Mouse (Mus musculus) cerebellum, adult 8-10 months (tissue): ENCODE measurements around the gene Eya2.

Source experiments
- DNase-seq: peaks from one replicate; pipeline ENCODE4 v3.0.0; 2022

Eya2 gene

DNA sequence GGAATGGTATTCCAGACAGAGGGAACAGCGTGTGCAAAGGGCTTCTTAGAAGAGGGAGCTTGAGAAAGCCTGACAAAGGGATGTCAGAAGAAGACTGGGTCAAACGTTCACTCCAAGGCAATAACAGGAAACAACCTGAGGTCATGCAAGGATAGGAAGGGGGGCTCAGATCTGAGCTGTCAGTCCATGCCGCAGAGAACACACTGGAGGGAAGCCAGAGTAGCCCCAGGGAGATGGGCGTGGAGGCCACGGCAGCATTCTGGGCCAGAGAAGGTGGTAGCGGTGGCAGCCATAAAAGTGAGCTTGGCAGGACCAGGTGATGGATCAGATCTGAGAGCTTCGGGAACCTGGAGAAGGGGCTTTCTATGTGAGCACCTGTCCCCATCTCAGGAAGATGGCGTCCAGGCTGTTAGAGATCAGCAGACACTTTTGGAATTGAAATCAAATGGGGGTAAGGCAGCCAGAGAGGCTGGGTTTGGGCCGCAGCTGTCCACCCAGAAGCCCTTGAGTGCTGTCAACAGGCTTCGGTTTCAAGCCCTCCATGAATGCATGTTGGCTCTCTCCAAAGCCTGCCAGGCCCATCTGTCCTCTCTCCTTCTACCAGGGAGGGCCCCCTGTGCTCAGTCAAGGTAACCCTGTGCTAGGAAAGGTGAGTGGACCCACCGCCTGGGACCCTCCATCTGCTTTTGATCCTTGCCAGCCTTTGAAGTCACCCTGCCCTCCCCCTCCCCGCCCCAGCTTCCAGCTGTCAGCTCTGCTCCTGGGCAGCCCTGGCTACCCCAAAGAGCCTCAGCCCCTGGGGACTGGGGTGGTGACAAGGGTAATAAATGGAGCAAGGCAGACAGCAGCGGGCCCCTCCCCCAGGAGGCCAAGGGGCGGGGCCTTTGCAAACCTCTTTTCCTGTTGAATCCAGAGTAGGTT lies 58.4 kb downstream of the Eya2 start:
- DNase-seq: no peak

DNA sequence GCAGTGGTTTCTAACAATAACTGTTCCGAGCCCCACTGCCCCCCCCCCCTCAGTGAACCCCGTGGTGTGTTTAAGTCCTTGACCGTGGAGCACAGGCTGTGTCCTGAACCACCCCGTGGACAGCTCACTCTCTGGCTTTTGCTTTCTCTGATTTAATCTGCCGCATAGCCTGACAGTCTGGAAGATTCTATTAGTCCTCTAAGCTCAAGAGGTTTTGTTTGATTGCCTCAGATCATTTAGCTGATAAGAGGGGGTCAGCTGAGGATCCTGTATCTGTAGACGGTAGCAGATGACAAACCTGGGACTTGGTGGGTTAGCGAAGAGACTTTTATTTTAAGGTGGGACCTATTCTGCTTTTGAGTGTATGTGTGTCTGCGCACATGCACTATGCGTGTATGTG lies 59.3 kb downstream of the Eya2 start:
- no peak for DNase-seq

DNA sequence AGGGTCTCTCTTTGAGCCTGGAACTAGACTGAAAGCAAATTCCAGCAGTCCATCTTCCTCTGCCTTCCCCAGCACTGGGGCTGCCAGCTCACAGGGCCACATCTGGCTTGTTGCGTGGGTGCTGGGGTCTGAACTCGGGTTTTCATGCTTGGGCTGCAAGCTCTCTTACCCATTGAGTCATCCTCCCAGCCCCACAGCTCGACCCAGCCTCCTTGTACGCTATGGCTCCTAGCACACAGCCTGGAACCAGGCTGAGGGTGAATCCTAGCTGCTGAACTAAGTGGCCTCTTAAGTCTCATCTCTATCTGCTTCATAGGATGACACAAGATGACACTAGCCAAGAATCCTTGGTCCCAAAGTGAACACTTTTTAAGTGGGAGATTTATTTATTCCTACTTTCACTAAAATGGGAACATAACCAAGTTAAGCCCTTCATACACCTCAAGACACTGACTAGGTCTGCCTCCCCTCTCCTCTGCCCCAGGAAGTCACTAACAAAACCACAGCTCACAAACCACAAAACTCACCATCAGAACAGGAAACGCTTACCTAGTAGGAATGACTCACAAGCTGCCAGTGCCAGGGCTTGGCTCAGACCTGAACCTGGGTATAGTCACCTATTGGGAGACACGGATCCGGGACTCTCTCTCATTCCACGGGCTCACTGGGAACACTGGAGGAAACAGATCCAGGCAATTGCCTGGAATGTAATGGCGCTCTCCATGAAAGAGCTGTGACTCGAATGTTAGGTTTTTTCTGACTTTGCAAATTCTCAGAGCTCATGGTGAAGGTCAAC lies 60.1 kb downstream of the Eya2 start:
- DNase-seq: peak; percentile 45

DNA sequence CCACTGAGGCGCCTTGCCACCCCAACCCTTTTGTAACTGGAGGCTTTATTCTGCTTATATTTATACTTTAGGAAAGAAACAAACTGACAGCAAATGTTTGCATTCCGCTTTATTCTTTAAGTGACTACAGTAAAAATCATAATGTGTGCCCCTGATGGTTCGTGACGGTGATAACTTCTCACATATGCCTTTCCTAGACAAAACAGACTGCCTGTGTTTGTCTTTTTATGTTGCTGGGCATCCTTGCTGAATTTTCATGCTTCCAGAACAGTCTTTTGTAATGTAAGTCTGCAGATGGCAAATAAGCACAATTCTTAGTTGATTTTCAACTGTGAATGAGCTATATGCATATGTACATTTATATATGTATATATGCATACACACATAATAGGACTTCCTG lies 61.7 kb downstream of the Eya2 start:
- DNase-seq: no peak

DNA sequence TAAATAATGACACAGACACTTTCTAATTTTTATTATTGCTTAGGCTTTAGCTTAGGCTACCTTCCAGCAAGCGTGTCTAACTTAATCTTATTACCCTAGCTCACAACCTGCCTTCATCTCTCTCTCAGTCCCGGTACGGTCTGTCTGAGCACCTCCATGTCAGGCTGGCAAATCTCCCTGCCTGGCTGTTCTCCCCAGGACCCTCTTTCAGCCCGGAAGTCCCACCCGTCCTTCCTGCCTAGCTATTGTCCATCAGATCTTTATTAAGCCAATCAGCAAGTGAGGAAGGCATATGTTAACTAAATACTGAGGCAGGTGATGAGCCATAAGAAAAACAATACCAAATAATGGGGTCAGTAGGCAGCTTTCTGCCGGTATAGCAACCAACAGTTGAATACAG lies 62.1 kb downstream of the Eya2 start:
- DNase-seq: no peak

DNA sequence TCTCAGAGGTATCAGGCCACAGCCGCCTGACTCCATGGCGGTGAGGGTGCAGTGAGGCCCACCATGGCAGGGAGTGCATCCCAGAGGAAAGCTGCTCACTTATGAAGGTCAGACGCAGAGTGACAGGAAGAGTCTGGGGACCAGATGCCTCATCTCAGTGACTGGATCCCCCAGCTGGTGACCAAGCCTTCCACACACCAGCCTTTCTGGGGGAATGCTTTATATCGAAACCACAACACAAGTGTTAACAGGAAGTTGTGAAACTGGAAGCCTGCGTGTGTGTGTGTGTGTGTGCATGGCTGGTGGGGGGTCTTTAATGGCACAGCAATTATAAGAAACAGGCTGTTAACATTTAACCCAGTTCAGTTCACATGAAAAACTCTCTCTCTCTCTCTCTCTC lies 64.7 kb downstream of the Eya2 start:
- no peak for DNase-seq

DNA sequence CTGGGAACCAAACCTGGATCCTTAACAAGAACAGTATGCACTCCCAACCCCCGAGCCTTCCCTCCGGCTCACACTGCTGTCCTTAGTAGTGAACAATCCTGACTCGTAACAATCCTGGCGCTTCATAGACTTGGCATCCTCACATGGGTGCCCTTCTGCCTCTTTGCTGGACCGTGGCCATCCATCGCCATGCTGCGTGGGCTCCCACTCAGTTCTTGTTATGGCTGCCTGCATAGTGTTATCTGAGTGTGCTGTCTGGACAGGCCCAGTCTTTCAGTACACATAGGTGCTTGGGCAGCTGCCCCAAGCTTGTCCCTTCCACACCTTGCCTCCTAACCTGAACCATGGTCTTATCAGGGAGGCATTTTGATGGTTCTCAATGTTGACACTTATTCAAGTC lies 68.4 kb downstream of the Eya2 start:
- no peak for DNase-seq

DNA sequence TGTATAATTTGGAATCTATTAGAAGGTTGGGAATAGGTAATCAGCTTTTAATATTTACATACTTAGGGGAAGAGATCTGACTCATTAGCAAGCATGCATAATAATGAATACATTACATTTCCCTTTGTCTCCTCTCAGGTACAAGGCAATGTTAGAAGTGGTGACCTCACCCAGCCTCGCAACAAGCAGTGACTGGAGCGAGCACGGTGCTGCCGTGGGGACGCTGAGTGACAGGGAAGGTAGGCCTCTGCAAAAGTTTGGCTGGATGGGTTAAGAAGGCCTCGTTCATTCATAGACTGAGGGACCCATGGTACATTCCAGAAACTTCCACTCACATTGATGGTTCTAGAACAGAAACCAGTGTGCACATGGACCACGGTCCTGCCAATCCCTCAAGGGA lies 69.8 kb downstream of the Eya2 start:
- DNase-seq: no peak

DNA sequence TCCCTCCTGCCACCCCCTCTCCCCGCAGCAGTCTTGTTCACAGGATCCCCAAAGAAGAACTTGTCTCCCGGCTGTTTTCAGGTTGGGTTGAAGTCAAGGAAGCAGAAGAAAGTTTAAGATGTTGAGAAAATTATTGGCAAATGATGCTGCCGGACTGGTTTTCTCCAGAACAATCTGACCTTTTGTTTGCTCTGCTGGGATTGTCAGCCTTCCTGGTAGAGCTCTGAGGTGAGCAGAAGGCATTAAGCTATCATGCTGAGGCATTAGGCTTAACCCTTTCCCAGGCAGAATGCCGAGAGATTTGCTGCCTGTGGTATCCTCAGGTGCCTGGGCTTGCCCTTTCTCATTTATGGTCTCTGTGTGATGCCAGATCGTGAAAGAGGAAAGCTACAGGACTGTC lies 70.3 kb downstream of the Eya2 start:
- no peak for DNase-seq

DNA sequence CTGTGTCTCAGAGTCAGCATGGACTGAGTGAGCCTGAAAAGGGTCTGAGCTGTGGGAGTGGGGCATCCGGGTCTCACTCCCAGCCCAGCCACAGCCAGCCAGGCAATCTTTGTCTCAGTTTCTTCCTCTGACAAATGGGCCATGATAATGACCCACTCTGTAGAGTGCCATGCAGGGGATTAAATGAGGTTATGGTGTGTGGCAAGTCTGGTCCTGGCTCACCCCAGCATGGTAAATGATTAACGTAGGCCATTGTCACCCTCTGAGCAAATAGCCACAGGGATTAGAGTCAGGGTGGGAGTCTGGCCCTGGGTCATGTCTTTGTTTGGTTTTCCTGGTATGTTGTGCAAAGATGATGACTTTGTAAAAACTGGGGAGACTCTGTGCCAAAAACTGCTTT lies 72.3 kb downstream of the Eya2 start:
- DNase-seq: no peak

DNA sequence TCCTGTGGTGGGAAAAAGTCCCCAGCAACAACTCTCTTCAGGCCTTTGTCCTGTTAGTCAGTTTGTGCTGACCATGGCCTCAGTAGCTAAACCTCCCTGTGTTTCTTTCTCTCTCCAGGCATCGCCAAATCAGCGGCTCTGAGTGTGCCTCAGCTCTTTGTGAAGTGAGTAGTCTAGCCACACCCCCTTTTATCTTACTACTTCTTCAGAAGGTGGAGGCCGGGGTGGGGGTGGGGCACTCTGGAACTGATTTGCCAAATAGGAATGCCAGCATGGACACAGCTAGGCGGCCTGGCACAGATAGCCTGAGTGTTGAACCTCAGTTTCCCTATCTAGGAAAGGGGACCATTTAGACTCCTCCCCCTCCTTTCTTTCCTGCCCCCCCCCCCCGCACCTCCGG lies 87.9 kb downstream of the Eya2 start:
- DNase-seq: no peak

DNA sequence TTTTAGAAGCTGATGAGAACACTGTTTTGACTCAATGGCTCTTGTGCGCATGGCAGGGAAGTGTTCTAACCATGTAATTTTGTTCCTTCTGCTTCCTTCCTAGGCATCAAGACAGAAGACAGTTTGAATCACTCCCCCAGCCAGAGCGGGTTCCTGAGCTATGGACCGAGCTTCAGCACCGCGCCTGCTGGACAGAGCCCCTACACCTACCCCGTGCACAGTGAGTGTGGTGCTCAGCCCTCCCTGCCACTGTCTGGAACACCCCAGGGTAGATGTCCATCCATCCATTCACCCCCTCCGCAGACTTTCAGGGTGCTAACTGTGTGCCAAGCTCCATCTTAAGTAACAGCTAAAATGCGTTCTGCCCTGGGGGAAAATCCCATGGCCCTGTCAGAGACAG lies 92.7 kb downstream of the Eya2 start:
- DNase-seq: no peak

DNA sequence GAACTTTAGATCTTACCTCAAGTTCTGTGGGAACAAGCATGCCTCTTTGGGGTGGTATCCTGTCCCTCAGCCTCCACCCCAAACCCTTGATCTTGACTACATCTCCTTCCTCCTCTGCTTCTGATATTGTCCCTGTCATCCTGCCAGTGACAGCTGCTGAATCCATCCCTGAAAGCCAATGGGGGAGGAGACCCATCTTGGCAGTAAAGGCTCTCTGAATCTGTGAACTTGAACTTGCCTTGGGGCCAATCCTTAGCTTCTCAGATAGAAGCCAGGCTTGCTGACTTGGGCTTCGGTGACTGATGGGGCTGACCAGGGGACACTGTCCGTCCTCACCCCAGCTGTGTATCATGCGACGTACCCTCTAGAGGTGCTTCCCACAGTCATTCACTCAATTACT lies 94.1 kb downstream of the Eya2 start:
- no peak for DNase-seq

DNA sequence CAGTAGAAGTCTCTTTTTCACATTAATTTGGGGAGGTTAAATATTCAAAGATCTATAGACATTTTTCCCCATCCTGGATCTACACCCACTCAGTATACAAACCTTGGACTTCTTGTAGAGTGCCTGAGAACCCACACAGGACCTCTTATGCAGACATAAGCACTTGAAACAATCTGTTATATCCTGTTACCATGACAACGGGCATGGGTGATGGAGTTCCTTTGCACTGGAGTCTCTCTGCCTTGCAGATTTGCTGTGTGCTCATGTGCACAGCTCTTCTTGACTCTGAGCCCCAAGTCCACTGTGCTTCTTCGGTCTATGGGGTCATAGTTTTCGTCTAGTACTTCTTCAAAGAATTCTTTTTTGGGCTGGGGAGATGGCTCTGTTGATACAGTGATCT lies 96.2 kb downstream of the Eya2 start:
- DNase-seq: no peak

DNA sequence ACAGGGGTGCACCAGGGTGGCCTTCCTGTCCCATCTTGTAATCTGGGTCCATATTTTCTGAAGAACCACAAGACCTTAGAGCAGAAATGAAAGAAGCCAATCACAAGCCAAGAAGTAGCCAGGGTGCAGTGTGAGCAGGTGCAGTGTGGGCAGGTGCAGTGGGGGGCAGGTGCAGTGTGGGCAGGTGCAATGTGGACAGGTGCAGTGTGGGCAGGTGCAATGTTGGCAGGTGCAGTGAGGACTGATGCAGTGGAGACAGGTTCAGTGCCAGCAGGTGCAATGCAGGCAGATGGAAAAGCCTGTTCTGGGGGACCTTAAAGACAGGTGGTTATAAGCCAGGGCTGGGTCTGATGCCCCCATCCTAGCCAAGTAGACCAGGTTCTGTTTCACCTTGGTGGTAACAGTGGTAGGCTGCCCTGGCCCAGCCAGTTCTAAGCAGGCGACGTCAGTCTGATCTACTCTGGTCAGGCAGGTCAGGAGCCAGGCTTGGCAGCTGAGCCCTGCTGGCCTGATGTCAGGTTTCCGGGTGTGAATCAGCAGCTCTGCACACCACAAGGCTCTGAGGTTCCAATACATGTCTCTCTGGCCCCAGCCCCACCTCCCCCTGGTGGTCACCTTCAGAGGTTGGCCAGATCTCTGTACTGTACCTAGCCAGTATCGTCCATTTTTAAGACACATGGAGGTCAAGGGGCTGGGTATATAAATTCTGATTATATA lies 98.3 kb downstream of the Eya2 start:
- DNase-seq: peak; percentile 37

DNA sequence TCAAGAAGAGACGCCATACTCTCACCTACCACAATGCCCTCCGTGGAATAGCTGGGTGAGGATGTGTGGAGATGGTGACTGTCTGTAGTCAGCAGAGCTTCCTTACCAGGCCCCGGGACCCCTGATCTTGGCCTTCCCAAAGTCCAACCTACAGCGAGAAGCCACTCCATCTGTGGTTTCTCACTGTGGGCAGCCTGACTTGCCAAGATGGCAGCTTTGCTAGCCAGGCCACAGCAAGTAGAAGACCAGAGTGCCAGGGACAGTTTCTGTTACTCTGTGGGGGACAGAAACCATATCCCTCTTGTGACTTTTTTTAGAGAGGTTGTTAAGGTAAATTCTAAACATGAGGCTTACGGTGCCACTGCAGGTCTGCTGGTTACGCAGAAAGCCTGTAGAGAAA lies 99.9 kb downstream of the Eya2 start:
- no peak for DNase-seq

DNA sequence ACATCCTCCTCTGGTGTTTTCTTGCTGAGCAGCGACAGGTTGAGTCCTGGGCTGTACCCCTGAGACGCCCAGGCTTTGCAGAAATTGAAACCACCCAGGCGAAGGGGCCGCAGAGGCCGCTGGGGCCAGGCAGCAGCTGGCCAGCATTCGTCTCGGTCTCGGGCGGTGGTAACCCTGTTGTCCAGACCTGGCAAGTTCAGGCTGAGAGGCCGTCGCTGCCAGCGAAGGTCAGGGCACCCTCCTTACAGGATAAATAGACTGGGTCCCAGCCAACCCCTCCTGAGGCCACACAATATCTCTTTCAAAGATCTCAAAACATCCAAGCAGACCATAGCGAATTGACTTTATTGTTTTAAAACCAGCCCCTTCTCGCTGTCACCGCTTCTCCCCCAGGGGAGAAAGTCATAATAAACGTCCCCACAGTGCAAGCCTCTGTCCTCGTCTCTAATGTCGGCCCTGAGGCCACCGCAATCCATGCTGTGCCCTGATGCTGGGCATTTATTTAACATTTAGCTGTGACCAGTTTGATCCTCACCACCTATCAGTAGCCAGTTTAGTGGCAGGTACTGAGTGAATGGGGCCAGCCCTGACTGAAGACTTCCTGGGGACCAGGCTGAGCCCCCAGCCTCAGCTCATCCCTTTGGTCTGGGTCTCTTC lies 105.5 kb downstream of the Eya2 start:
- no peak for DNase-seq

DNA sequence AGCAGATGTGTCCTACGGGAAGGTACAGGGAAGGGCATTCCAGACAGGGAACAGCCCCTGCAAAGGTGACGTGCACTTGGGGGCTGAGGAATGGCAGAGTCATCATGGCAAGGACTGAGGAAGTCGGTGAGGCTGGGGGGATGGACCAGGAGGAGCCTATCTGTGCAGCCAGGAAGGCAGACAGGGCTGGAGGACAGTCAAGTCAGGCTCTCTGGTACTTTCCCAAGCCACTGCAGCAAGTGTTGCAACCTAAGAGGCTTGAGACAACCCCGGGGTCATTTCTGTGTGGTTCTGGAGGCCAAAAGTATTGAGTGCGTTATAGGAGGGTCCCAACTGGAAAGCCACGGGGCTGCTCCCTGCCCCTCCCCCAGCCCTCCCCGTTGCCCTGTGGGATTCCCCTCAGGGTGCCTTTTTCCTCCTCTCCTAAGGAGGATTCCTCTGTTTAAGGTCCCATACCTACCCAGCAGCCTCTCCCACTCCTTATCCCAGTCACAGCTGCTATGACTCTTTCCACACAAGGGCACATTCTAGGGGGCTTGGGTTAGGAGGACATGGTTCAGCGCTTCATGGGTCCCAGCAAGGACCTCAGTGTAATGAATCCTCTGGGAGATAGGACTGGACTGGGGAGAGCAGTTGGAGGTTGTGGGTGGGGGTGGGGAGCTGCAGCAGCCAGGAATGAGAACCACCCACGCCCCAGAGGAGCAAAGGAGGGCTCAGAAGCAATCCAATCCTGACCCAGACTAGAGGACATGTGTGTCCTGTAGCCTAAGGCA lies 108.4 kb downstream of the Eya2 start:
- no peak for DNase-seq

DNA sequence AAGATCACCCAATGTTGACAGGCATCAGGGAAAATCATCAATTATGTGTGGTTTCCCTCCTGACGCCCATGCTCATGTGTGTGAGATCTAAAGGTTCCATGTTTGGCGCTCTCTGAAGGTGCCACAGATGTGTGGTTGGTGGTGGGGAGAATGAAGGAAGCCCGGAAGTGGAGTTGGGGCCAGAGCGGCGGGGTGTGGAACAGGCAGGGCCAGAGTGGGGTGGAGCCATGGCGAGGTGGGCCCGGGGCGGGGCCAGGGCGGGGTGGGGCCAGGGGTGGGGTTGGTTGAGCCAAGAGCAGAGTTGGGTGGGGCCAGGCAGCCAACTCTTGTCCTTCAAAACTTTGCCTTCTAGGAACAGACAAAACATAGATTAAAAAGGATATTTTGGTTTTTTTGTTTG lies 113.4 kb downstream of the Eya2 start:
- no peak for DNase-seq

DNA sequence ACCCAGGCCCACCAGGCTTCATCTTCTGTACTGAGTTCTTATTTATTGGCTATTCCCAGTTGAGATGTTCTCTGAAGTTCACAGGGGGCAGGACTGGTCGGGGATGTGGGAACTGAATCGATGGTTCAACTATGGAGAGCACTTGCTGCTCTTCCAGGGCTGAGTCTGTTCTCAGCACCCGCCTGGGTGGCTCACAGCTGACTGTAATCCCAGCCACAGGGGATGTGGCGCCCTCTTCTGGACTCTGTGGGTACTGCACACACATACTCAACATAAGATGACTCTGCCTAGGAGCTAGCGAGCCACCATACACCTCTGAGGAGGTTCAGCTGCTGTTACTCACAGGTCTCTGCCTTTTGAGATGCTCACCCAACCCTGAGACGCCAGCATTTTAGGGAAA lies 121.9 kb downstream of the Eya2 start:
- no peak for DNase-seq

DNA sequence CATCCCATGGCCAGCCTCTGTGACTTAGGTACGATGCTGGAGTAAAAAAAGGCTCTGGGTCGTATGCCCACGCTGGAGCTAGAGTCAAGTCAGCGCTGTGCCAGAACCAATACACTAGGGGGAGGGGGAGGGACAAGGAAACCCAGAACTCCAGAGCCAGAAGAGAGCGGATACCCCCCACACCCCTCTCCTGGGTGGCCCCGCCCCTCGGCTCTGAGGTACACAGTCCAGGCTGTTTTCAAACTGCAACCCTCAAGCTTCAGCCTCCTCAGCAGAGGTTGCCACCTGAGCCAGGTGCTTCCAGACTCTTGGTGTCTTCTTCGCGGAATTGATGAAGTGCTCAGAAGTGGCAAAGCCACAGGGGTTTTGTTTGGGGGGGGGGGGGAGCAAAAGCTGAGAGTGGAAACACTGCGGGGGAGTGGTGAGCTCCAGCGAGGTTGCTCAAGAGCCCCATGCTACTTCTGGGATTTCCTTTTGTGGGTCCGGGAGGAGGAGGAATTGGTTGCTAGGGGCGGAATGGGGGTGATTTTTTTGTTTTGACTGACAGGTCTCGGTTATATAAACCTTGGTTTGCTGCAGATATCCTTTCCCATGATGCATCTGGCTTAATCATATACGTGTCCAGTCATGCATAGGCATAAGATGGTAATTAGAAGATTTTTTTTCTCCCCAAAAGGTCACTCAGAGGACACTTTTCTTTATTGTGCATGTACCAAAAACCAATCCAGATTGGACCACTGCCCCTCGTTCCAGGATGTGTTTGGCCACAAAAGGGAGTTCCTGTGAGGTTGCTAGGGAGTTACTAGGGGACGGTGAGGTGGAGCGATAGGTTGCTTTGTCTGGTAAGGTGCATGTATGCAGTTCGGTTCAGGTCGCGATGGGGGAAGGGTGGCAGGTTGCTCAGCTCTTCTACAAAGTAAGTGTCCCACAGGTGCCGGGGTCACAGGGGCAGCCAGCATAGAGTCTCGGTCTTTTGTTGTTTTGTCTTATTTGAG lies 122.6 kb downstream of the Eya2 start:
- no peak for DNase-seq
